Mouse (Mus musculus): ENCODE data around the gene A630001G21Rik.
"Not testable (repeated sequence)": the region's sequence is repeated elsewhere in the genome, so short reads cannot be mapped to it uniquely, and the experiment has no call there.

The A630001G21Rik gene

DNA sequence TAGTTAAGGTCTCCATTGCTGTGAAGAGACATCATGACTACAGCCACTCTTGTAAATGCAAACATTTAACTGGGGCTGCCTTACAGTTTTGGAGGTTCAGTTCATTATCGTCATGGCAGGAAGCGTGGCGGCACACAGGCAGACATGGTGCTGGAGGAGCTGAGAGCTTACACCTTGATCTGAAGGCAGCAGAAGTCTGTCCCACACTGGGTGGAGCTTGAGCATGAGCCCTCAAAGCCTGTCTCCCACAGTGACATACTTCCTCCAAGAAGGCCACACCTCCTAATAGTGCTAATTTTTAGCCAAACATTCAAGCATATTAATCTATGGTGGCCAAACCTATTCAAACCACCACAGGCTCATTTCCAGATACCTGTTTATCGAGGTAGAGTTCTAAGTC, at the start of gene A630001G21Rik:
Gene A630001G21Rik (minus strand): TSS at position 208 of the 400 bp plus-strand sequence.
- DNase-seq (ENCODE audit: low spot score) = no peak

DNA sequence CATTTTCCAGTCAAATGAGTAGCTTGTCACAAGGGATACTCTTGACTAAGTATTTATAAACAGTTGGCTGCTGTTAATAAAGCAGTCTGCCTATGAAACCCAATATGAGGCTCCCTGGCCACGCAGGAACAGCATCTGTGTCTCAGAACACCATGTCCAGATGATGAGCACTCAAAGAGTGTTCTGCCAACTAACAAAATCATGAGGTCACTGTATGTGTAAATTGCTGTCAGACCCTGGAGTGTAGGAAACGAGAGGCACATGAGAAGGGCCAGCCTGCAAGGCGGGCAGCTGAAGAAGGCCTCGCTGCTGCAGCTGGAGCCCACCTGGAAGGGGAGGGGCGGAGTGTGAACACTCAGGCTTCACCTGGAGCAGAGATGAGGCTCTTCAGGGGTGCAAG, 48.7 kb upstream of the A630001G21Rik start:
- DNase-seq (ENCODE audit: low spot score) = no peak

DNA sequence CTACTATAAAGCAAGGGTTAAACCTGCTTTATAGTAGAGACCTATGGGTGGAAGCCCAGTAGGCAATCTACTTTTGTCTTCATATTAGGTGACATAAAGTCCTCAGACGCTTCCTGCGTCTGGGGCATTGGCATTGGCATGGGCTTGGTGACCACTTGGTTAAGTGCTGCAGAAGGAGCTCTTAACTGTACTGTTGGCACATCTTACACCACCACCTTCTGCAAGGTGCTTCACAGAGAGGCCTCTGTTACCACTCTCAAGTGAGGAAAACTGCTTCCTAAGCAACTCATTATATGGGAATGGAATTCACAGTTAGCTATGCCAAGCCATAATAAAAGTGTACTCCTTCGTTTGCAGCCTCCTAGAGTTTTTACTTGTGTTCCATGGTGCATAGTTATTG, 46.5 kb upstream of the A630001G21Rik start:
- no peak for DNase-seq (ENCODE audit: low spot score)

DNA sequence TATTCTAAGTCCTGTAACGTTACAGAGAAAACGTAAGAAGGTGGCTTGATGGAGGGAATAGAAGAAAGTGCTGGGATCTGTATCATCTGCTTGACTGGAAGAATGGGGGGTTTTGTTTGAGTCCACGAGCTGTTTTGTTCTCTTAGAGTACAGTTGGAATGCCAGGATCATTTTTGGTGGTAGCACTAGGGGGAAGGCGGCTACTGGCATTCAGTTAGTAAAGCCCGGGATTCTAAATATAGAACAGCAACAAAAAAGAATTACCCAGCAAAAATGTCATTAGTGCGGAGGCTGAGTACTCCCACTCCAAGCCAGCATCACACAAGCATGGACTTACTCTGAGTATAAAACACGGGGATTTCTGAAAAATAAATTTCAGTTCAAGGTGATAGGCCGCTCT, 43.8 kb upstream of the A630001G21Rik start:
- DNase-seq (ENCODE audit: low spot score) = no peak

DNA sequence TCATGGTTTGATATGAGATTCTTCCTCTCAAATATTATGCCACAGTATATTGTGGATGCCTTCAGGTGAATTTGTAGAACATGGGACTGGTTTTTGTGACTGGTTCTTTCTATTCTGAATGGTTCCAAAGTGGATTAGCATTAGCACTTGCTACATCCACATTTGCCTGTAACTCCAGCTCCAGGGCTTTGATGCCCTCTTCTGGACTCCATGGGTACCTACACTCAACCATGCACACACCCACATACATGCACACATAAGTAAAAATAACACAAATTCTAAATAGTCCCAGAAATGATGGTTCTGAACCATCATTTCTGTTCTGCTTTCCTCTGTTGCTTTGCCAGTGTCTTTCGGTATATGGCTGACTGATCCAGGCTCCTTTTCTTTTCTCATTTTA, 41.3 kb upstream of the A630001G21Rik start:
- DNase-seq (ENCODE audit: low spot score) = no peak

DNA sequence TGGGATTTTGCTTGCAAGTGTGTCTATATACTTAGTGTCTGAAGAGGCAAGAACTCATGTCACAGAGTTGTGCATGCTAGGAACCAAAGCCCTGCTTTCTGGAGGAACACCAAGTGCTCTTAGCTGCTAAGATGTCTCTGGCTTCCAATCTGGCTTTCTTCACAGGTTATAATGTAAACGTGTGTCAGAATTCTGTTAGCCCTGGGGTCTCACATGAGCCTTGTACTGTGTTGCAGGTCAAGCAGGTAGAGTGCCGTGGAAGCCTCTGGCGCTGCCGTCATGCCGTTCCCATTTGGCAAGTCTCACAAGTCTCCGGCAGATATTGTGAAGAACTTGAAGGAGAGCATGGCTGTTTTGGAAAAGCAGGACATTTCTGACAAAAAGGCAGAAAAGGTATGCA, 39.7 kb upstream of the A630001G21Rik start:
- no peak for DNase-seq (ENCODE audit: low spot score)

DNA sequence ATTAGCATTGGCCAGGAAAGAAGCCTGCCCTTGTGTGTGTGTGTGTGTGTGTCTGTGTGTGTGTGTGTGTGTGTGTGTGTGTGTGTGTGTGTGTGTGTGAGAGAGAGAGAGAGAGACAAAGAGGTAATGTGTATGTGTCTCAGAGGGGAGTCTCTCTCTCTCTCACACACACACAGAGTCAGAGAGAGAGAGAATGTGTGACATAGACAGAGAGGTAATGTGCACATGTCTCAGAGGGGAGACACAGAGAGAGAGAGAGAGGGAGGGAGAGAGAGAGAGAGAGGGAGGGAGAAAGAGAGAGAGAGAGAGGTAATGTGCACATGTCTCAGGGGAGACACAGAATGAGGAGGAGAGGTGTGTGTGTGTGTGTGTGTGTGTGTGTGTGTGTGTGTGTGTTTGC, 35.8 kb upstream of the A630001G21Rik start:
- DNase-seq (ENCODE audit: low spot score) = not testable (repeated sequence)

DNA sequence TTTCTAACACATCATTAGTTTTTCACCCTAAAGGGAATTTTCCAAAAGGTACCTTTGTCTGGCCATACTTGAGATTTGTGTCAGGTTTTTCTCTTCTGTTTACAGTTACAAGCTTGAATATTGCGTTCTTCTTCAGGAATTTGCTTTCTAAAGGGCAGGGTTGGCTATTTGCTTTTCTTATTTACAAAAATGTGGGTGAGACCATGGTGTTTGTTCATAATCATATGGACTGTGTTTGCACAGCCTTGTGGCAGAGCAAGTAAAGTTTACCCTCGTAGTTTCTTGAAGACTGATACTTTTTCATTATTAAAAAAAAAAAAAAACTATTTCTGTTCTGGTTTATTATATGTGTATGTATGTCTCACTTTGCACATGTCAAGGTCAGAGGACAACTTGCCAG, 32.3 kb upstream of the A630001G21Rik start:
- no peak for DNase-seq (ENCODE audit: low spot score)

DNA sequence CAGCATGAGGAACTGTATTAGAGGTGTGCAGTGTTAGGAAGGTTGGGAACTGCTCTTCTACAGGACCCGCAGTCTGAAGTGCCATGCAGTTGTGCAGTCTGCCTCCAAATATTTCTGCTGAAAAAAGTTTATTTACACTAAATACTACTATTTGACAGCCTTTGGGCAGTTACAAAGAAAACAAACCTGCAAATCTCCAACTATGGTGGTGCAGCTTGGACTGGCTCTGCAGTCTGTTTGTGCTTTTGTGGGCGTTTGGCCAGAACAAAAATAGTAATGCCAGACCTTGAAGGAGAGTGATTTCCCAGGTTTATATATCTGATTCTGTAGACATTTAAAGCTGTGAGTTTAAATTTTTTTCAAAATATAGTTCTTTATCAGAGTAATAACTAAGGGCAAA, 31.9 kb upstream of the A630001G21Rik start:
- no peak for DNase-seq (ENCODE audit: low spot score)

DNA sequence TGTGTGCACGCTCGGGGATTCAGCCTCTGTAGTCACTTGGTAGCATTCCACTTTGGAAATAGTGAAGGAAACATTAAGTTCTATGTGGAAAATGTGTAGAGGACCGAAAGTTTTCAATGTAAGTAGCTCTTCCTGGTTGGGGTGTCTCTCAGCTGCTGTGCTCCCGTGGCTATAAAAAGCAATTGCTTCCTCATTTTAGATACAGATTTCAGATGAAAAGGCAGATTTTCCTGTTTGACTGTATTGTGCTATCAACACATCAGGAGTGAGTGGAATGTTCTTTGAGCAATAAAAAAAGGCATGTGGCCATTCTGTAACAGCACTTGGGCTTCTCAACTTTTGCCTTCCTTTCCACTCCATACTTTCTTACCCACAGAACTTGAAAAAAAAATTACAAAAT, 30.8 kb upstream of the A630001G21Rik start:
- DNase-seq (ENCODE audit: low spot score) = no peak

DNA sequence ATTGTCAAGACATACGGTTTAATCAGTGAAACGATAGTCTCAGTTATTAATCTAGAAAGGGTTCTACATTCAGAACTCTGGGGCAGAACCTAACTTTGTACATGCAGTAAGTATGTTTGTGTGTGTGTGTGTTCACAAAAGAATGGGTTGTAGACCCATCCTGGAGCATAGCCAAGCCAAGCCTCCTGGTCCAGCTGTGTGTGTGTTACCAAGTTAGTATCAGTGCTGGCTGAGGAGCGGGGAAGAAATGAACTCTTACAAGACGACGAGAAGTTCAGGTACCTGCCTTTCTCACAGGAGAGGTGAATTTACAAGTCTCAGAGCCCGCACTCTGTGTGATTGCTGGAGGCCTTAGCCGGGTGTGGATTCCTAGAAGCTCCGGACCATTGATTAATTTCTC, 26.1 kb upstream of the A630001G21Rik start:
- no peak for DNase-seq (ENCODE audit: low spot score)

DNA sequence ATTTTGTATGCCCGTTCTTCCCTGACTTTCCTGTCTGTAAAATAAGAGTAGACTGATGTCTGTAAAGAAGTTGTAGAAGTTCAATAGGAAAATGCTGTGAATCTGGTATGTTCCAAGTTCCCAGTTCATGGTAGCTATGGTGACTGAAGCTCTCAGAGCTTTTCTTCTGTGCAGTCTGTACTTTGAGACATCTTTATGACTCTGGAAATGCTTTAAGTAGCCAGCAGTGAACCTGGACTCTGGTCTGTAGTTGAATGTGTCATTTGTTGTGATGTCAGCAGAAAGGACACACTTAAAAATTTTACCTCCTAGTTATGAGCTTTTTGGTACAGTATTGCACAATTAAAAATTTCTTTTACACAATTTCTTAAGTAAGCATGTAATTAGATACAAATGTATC, 24.1 kb upstream of the A630001G21Rik start:
- DNase-seq (ENCODE audit: low spot score) = no peak

DNA sequence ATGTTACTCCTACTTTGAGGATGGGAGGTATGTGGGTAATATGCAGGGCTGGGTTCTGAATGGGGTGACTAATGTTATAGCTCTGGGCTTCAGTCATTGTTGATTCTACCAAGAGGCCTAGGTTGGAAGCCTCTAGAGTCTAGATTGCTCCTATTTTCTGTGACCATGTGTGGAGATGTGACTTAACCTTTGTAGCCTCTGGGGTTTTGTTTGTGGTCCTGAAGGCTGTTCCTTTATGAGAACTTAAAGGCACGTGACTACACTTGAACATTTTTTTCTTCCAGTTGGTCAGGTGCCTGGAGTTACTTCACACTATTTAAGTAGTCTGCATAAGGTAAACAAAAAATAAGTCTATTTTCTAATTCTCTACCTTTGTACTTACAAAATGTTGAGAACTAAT, 21.3 kb upstream of the A630001G21Rik start:
- DNase-seq (ENCODE audit: low spot score) = no peak

DNA sequence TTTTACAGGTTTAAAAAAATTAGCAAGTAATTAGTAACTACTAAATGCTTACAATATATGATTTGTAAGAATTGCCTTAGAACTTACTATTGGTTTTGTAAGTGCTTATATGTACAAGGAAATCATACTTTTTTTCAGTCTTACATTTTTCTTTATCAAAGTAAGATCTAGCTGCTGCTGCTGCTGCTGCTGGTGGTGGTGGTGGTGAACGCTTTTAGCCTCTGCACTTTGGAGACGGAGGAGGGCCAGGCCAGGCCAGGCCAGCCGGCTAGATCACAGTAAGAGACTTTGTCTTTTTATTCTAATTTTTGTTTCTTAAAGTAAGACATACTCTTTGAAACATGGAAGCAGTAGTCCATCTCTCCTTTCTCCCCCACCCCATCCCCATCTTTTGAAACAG, 16.8 kb upstream of the A630001G21Rik start:
- no peak for DNase-seq (ENCODE audit: low spot score)

DNA sequence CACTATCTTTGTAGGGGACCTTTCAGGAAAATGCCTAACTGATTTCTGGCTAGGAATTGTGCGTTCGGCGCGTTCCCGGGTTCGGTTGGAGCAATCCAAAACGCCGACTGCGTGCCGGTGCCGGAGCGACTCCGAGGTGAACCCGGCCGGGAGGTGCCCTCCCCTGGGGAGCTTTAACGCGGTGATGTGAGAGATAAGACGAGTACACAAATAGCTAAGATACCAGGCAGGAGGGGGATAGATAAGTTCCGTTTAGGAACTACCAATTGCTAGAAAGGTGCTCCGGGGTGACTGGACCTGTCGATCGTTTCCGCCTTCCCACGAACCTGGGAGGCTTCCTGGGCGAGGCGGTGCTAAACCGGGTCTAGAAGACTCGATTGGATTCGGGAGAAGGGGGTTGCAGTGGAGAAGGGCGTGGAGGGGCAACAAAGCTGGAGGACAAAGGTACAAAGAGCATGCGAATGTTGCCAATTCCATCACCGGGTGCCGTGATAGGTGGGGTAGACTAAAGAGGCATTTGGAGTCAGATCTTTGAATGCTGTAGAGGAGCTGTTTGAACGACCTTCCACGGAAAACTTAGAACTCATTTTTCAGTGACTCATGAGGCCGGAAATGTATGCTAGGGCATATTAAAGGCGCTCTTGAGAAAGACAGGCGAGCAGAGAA, 15.8 kb upstream of the A630001G21Rik start:
- peak; percentile 58 for DNase-seq (ENCODE audit: low spot score)

DNA sequence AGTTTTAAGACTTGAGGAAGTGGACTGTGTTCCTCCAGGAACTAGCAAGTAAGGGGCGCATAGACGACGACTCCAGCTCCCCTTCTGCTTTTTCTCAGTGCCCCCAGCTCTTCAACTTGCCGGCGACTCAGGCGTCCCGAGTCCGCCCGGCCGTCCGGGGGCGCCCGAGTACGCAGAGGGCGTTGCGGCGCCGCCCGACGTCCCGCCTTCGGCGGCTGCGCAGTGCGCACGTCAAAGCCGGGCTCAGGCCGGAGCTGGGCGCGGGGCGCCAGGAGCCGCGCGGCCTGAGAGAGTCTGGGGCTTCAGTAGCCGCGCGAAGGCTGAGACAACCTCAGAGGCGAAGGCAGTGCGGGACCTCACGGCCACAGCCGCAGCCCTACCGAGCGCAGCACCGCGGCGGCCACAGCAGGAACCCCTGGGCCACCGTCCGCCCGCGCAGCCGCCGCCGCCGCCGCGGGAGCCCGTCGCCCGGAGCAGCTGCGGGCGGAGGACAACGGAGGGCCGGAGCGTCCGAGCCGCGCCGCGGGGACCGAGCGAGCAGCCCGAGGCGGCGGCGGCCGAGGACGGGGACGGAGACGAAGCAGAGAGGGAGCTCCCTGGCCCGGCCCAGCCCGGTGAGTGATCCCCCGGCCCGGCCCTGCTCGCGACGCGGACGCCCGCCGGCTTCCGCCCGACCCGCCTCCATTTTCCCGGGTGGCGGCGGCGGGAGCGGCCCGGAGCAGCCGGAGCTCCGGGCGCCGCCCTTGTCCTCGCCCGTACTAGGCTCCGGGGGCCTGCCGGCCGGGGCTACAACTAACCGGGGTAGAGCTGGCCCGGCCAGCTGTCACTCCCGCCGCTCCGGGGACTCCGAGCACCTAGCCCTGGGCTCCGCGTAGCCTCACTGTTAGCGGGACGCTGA, 15.0 kb upstream of the A630001G21Rik start, which contains the start of gene Cab39:
Gene Cab39 (plus strand): TSS at position 234 of the 898 bp plus-strand sequence.
- DNase-seq (ENCODE audit: low spot score) = peak; percentile 83

DNA sequence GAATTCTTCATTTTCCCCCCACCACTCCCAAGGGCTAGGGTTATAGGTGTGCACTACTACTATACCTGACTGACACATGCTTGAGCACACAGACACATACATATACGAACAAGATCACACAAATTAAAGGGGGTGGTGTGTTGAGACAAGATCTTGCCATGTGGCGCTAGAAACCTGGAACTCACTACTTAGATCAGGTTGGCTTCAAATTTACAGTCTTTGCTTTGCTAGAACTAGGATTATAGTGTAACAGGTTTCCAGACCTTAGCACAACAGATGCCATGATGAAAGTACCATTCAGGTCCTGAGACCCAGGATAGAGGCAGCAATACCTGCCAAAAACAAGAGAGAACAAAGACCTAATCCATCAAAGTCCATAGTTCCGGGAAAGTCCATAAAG, 13.0 kb upstream of the A630001G21Rik start:
- no peak for DNase-seq (ENCODE audit: low spot score)

DNA sequence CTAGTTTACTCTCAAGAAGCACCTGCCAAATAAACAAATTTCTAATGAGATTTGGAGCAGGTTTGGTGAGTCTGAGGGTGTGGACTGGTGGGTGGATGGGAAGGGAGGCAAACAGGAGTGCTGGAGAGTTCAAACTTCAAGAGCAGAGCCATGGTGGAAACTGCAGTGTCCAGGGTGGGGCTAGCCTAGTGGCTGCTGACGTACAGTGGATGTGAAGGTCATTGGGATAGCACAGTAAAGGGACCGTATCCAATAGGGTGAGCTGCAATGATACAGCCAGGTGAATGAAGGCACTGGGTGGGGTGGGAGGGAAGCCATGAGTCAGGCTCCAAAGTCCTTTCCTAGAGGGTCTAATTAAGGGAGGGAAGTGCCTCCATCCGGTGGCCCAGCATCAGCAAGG, 12.1 kb upstream of the A630001G21Rik start:
- DNase-seq (ENCODE audit: low spot score) = no peak

DNA sequence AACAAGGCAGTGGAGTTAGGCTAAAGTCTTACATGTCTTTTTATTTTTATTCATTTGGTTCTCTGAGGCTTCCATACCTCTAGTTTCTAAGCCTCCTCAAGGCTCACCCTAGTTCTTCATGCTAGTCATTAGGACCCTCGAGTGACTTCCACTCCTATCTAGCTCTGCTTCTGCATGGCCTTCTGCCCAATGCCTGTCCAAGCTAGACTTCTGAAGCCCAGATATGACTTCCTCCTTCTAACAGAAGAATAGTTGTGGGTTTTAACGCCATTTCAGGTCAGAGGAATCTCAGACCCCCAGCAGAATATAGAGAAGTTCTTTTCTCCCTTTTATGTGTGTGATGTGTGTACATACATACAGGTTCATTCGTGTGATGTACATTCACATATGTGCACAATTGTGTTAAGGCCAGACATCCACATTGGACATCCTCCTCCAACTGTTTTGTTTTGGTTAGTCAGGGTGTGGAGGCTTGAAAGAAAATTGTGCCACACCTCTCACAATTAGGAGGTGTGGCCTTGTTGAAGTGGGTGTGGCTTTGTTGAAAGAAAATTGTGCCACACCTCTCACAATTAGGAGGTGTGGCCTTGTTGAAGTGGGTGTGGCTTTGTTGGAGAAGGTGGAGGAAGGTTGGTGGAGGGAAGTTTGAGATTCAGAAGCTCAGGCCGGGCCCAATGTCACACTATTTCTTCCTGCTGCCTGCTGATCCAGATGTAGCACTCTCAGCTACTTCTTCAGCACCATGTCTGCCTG, 1.2 kb upstream of the A630001G21Rik start:
- no peak for DNase-seq (ENCODE audit: low spot score)

DNA sequence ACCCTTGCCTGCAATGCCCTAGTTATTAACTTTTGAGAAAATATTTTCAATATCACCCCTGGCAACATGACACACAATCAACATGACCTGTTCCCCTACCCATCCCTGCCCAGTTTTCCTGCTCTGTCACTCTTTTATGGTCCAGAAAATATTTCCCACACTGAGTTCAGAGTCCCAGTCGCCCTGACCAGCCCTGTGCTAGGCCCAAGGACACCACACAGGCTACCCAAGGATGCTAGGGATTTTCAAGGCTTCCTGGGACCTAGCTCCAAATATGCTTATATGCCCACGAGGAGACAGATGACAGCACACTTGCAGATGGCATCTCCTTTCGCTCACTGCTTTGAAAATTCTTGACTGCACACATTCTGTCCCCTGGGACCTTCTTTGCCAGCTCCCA, 569 bp upstream of the A630001G21Rik start:
- no peak for DNase-seq (ENCODE audit: low spot score)

DNA sequence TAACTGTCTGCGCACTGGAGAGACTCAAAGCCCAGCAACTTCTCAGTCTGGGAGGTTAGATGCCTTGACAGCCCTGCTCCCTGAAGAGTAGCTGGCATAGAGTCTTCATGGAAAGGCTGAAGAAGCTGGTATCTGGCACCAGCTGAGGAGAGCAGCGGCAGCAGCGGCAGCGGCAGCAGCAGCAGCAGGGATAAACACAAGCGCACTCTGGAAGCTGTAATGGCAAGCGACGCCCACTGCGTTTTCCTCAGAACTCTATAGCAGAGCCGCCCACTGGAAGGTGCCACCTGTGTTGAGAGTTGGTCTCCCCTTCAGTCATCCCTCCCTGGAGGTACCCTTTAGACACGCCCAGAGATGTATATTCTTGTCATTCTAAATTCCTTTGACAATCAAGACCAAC, 2.3 kb downstream of the A630001G21Rik start:
- DNase-seq (ENCODE audit: low spot score) = no peak

DNA sequence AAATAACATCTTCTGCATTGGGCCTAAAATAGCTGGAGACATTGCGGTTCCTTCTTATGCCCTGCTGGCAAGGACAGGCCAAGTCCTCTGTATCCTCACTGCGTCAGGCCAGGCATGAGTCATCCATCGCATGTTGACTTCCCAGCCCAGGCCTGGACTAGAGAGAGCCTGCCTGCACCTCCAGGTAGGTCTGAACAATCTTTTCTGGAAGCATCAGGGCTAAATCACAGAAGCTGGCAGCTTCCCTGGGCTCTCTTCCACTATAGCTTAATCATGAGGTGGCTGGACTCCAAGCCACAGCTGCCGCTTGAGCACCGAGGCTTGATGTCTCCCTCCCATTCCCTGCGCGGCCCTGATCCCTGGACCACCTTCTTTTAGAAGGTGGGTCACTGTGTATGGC, 3.3 kb downstream of the A630001G21Rik start:
- DNase-seq (ENCODE audit: low spot score) = no peak

DNA sequence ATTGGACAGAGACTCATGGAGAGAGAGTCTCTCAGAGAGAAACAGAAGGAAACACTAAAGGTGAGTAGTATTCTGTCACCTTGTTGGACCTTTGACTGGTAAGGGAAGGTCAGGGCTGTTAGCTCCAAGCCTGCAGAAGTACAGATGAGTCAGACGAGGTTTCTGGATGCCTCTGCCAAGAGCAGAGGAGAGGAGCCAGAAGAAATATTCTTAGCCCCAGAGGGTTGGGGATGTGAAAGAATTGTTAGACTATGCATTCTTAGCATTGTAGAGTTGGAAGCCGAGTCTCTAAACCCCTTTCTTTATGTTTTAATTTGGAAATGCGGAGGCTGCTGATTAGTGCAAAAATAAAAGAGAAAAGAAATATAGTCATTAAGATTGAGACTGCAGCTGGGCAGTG, 6.5 kb downstream of the A630001G21Rik start:
- DNase-seq (ENCODE audit: low spot score) = no peak
